Mouse (Mus musculus) duodenum, adult 2 months (tissue): ENCODE measurements around the gene E330034G19Rik. TPM values are rescaled to one million over a fixed set of nuclear protein-coding genes. Genes with fewer than 3 reads are reported as not detected.

Source experiments
- polyA plus RNA-seq: library from polyadenylated mRNA; depleted of rRNA; stranded (reverse); fragments of >200 nt; gene quantifications from 2 replicates; pipeline ENCODE4 v1.2.3, GENCODE M21; 2012; ENCODE audit warnings: low replicate concordance; rRNA removed

E330034G19Rik gene
- polyA plus RNA-seq = not detected in 2 replicates

GRCm38 (mm10) chr14:24292914-24293313 is at the start of gene E330034G19Rik:
TSS of gene E330034G19Rik (plus strand) at chr14:24293214.

GRCm38 (mm10) chr14:24245177-24246081 is 47.6 kb upstream of the E330034G19Rik start, which contains the start of gene Dlg5:
TSS of gene Dlg5 (minus strand) at chr14:24245920.

Other genes starting within 250 kb of the E330034G19Rik start
- gene Dlg5, start 47.3 kb upstream of the E330034G19Rik start, polyA plus RNA-seq = 15.7 and 16.8 TPM in 2 replicates
- gene Polr3a, start 193.8 kb downstream of the E330034G19Rik start, polyA plus RNA-seq = 2.0 and 2.2 TPM in 2 replicates
- gene Rps24, start 193.9 kb downstream of the E330034G19Rik start, polyA plus RNA-seq = 85.1 and 135 TPM in 2 replicates